Mouse (Mus musculus) MEL (cell line): Measurements from ENCODE around the gene Irs3.

ENCODE experiments used
- CTCF ChIP-seq, 3 experiments: IDR thresholded peaks in 2 of 3; conservative IDR thresholded peaks in 1 of 3; 2 replicates each; pipeline ENCODE4 v1.5.1; 2011 to 2012; ENCODE audit warnings: low read length in 3 of 3, low read depth in 2 of 3, mild to moderate bottlenecking in 2 of 3, improper control_type of control experiment in 1 of 3, inconsistent platforms in 1 of 3, mixed read lengths in 1 of 3, moderate library complexity in 1 of 3; ENCODE audit not compliant: control insufficient read depth in 1 of 3, insufficient read depth in 1 of 3, poor library complexity in 1 of 3, severe bottlenecking in 1 of 3
- HCFC1 ChIP-seq: IDR thresholded peaks from 2 replicates; pipeline ENCODE4 v1.6.1; 2012; ENCODE audit warnings: low read depth, mild to moderate bottlenecking, inconsistent platforms, low read length, improper control_type of control experiment, moderate library complexity
- MEF2A ChIP-seq: IDR thresholded peaks from 2 replicates; pipeline ENCODE4 v1.6.1; 2014; ENCODE audit warnings: low read depth, mild to moderate bottlenecking, inconsistent platforms, low read length, improper control_type of control experiment; ENCODE audit not compliant: poor library complexity, insufficient replicate concordance, severe bottlenecking; ENCODE audit errors: extremely low read depth
- MYC ChIP-seq: IDR thresholded peaks from 2 replicates; pipeline ENCODE4 v1.6.1; 2011; ENCODE audit warnings: low read depth, mild to moderate bottlenecking, low read length, improper control_type of control experiment, moderate library complexity
- POLR2A ChIP-seq, 2 experiments: IDR thresholded peaks; 2 replicates each; pipeline ENCODE4 v1.6.1; 2011 to 2012; ENCODE audit warnings: low read length in 2 of 2, mild to moderate bottlenecking in 2 of 2, control low read depth in 1 of 2, improper control_type of control experiment in 1 of 2, low read depth in 1 of 2, moderate library complexity in 1 of 2; ENCODE audit not compliant: control insufficient read depth in 1 of 2, insufficient read depth in 1 of 2, poor library complexity in 1 of 2
- SMC3 ChIP-seq: IDR thresholded peaks from 2 replicates; pipeline ENCODE4 v1.6.1; 2011; ENCODE audit warnings: low read depth, low read length, improper control_type of control experiment
- TAL1 ChIP-seq: IDR thresholded peaks from 2 replicates; pipeline ENCODE4 v1.6.1; 2012; ENCODE audit warnings: mild to moderate bottlenecking, inconsistent platforms, low read length, moderate library complexity, mixed read lengths
- TCF12 ChIP-seq: IDR thresholded peaks from 2 replicates; pipeline ENCODE4 v1.6.1; 2014; ENCODE audit warnings: low read depth, mild to moderate bottlenecking, inconsistent platforms, low read length, improper control_type of control experiment, moderate library complexity
- USF1 ChIP-seq: IDR thresholded peaks from 2 replicates; pipeline ENCODE4 v1.6.1; 2014; ENCODE audit warnings: low read depth, mild to moderate bottlenecking, inconsistent platforms, low read length, improper control_type of control experiment, moderate library complexity

- TF ChIP-seq TAL1: no peak
- no peak for TF ChIP-seq CTCF (IDR thresholded peaks at IDR 0.05 in 2 of 3, conservative IDR thresholded peaks at IDR 0.05 in 1 of 3; ENCODE audit: control insufficient read depth in 1 of 3, insufficient read depth in 1 of 3, low read depth in 2 of 3, low read length in 3 of 3, poor library complexity in 1 of 3, severe bottlenecking in 1 of 3)
- no peak for TF ChIP-seq HCFC1
- TF ChIP-seq SMC3: no peak
- TF ChIP-seq POLR2A (IDR thresholded peaks at IDR 0.05; ENCODE audit: control insufficient read depth in 1 of 2, insufficient read depth in 1 of 2, low read depth in 1 of 2, low read length in 2 of 2, poor library complexity in 1 of 2): no peak
- no peak for TF ChIP-seq MYC
- TF ChIP-seq TCF12: no peak
- no peak for TF ChIP-seq USF1
- no peak for TF ChIP-seq MEF2A
These were observed 35.5 kb downstream of the Irs3 start for GRCm38 (mm10) chr5:137610056-137610455.
